Mouse (Mus musculus): ENCODE results near the gene Gm9972. TPM values are rescaled to one million over a fixed set of nuclear protein-coding genes. Genes with fewer than 3 reads are reported as not detected.

Gene Gm9972
- total RNA-seq (2012; rRNA removed) = not detected in 2 replicates

DNA sequence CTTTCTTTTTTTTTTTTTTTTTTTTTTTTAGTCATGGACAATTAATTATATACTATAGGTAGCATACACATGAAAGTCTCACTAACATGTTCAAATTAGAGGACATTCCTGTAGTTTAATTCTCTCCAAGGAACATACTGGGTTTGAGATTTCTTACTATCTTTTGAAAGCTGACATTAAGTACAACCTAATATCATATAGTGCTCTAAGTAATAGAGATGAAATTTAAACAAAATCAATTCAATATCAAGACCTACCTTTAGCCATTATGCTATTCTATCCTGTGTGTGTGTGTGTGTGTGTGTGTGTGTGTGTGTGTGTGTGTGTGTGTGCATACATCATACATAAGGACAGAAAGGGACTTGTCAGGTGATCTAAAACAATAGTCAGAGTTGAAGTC, at the start of gene Gm9972:
TSS of gene Gm9972 (plus strand) at position 301 of the 400 bp plus-strand sequence.
- in situ Hi-C loops (cut with MboI; ENCODE audit: low sequenced_read_pairs in 2 of 2, unreplicated experiment in 2 of 2) = no loop called here
- Histone ChIP-seq H3K36me3 (ENCODE audit: control insufficient read depth, insufficient read depth, low read length, poor library complexity, severe bottlenecking) (no peaks in the 10 kb centered on the region), H3K9ac (ENCODE audit: insufficient read depth, low read depth, low read length, poor library complexity, severe bottlenecking) (no peak within 1 kb of the TSS), H3K9me3 (ENCODE audit: control insufficient read depth, insufficient read depth, low read depth, low read length) (no peaks in the 10 kb centered on the region), H3K27ac (ENCODE audit: insufficient read depth, low read depth, low read length, poor library complexity, severe bottlenecking) (no peak within 1 kb of the TSS), H3K4me3 (ENCODE audit: insufficient read depth in 1 of 2, low read depth in 1 of 2, low read length in 2 of 2, poor library complexity in 1 of 2, severe bottlenecking in 1 of 2) (no peak within 1 kb of the TSS), H3K4me1 (ENCODE audit: control insufficient read depth in 2 of 2, insufficient read depth in 2 of 2, low read length in 2 of 2, poor library complexity in 1 of 2) (peaks cover 0 to 1% of the 10 kb centered on the region in 2 experiments; a peak in 1 of 4 replicates)
- DNase-seq (ENCODE audit: low read depth, low spot score) = no peak
- no peak for TF ChIP-seq ZC3H11A (IDR thresholded peaks at IDR 0.05; ENCODE audit: borderline replicate concordance, low read depth, low read length)

GRCm38 (mm10) chr11:42999188-42999587, 36.4 kb upstream of the Gm9972 start:
- Histone ChIP-seq H3K9me3 (ENCODE audit: control insufficient read depth, insufficient read depth, low read depth, low read length) (no peaks in the 10 kb centered on the region), H3K36me3 (ENCODE audit: control insufficient read depth, insufficient read depth, low read length, poor library complexity, severe bottlenecking) (no peaks in the 10 kb centered on the region), H3K4me1 (ENCODE audit: control insufficient read depth in 2 of 2, insufficient read depth in 2 of 2, low read length in 2 of 2, poor library complexity in 1 of 2) (no peaks in the 10 kb centered on the region), H3K9ac (ENCODE audit: insufficient read depth, low read depth, low read length, poor library complexity, severe bottlenecking) (no peak overlapping the region), H3K4me3 (ENCODE audit: insufficient read depth in 1 of 2, low read depth in 1 of 2, low read length in 2 of 2, poor library complexity in 1 of 2, severe bottlenecking in 1 of 2) (no peak overlapping the region), H3K27ac (ENCODE audit: insufficient read depth, low read depth, low read length, poor library complexity, severe bottlenecking) (no peak overlapping the region)
- no peak for TF ChIP-seq MAFK (IDR thresholded peaks at IDR 0.05; ENCODE audit: insufficient read depth, low read depth, low read length)
- no peak for TF ChIP-seq ZNF384 (IDR thresholded peaks at IDR 0.05; ENCODE audit: low read depth, low read length)
- peak; percentile 63; the same call in 1 of the 2 replicates for TF ChIP-seq ZC3H11A (IDR thresholded peaks at IDR 0.05; ENCODE audit: borderline replicate concordance, low read depth, low read length)
- no peak for TF ChIP-seq CHD2 (IDR thresholded peaks at IDR 0.05; ENCODE audit: low read depth, low read length)
- TF ChIP-seq HCFC1 (IDR thresholded peaks at IDR 0.05; ENCODE audit: borderline replicate concordance, insufficient read depth, low read length) = no peak
- peak; percentile 19 for DNase-seq (ENCODE audit: low read depth, low spot score)
- in situ Hi-C loops (cut with MboI; ENCODE audit: low sequenced_read_pairs in 2 of 2, unreplicated experiment in 2 of 2) = no loop called here

DNA sequence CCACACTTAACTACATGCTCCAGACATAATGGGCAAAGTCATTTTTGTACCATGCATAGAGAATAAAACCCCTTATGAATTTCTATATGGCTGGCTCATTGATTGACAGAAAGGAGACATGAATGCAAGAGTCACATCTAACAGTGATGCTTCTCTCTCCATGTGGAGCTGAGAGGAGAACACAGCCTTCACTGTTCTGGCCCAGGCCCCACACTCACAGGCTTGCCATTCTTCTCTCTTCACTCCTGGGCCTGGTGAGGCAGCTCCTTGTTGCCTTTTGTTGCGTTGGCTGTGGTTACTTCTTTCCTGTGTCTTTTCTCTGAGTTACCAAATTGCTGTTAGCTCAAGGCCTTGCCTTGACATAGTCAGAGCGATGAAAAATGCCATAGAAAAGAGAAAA, 23.6 kb upstream of the Gm9972 start:
- Histone ChIP-seq H3K9ac (ENCODE audit: insufficient read depth, low read depth, low read length, poor library complexity, severe bottlenecking) (no peak overlapping the region), H3K9me3 (ENCODE audit: control insufficient read depth, insufficient read depth, low read depth, low read length) (no peaks in the 10 kb centered on the region), H3K4me3 (ENCODE audit: insufficient read depth in 1 of 2, low read depth in 1 of 2, low read length in 2 of 2, poor library complexity in 1 of 2, severe bottlenecking in 1 of 2) (no peak overlapping the region), H3K27ac (ENCODE audit: insufficient read depth, low read depth, low read length, poor library complexity, severe bottlenecking) (no peak overlapping the region), H3K36me3 (ENCODE audit: control insufficient read depth, insufficient read depth, low read length, poor library complexity, severe bottlenecking) (no peaks in the 10 kb centered on the region), H3K4me1 (ENCODE audit: control insufficient read depth in 2 of 2, insufficient read depth in 2 of 2, low read length in 2 of 2, poor library complexity in 1 of 2) (no peaks in the 10 kb centered on the region)
- TF ChIP-seq ZC3H11A (IDR thresholded peaks at IDR 0.05; ENCODE audit: borderline replicate concordance, low read depth, low read length) (no peak), MAFK (IDR thresholded peaks at IDR 0.05; ENCODE audit: insufficient read depth, low read depth, low read length) (no peak), HCFC1 (IDR thresholded peaks at IDR 0.05; ENCODE audit: borderline replicate concordance, insufficient read depth, low read length) (no peak), CHD2 (IDR thresholded peaks at IDR 0.05; ENCODE audit: low read depth, low read length) (no peak), ZNF384 (IDR thresholded peaks at IDR 0.05; ENCODE audit: low read depth, low read length) (no peak)
- in situ Hi-C loops (cut with MboI; ENCODE audit: low sequenced_read_pairs in 2 of 2, unreplicated experiment in 2 of 2) = no loop called here
- DNase-seq (ENCODE audit: low read depth, low spot score) = no peak

- DNase-seq (ENCODE audit: low read depth, low spot score) = no peak
- H3K4me3 ChIP-seq (ENCODE audit: insufficient read depth in 1 of 2, low read depth in 1 of 2, low read length in 2 of 2, poor library complexity in 1 of 2, severe bottlenecking in 1 of 2) = no peak overlapping the region
- no peak overlapping the region for H3K27ac ChIP-seq (ENCODE audit: insufficient read depth, low read depth, low read length, poor library complexity, severe bottlenecking)
- TF ChIP-seq ZC3H11A (IDR thresholded peaks at IDR 0.05; ENCODE audit: borderline replicate concordance, low read depth, low read length) = no peak
- TF ChIP-seq HCFC1 (IDR thresholded peaks at IDR 0.05; ENCODE audit: borderline replicate concordance, insufficient read depth, low read length) = no peak
- TF ChIP-seq CHD2 (IDR thresholded peaks at IDR 0.05; ENCODE audit: low read depth, low read length) = no peak
- TF ChIP-seq MAFK (IDR thresholded peaks at IDR 0.05; ENCODE audit: insufficient read depth, low read depth, low read length) = no peak
- TF ChIP-seq ZNF384 (IDR thresholded peaks at IDR 0.05; ENCODE audit: low read depth, low read length) = no peak
- H3K9ac ChIP-seq (ENCODE audit: insufficient read depth, low read depth, low read length, poor library complexity, severe bottlenecking) = no peak overlapping the region
- no peaks in the 10 kb centered on the region for H3K4me1 ChIP-seq (ENCODE audit: control insufficient read depth in 2 of 2, insufficient read depth in 2 of 2, low read length in 2 of 2, poor library complexity in 1 of 2)
- in situ Hi-C loops (cut with MboI; ENCODE audit: low sequenced_read_pairs in 2 of 2, unreplicated experiment in 2 of 2) = no loop called here
- no peaks in the 10 kb centered on the region for H3K36me3 ChIP-seq (ENCODE audit: control insufficient read depth, insufficient read depth, low read length, poor library complexity, severe bottlenecking)
- no peaks in the 10 kb centered on the region for H3K9me3 ChIP-seq (ENCODE audit: control insufficient read depth, insufficient read depth, low read depth, low read length)
These were observed 22.6 kb upstream of the Gm9972 start for GRCm38 (mm10) chr11:43012980-43013379.

DNA sequence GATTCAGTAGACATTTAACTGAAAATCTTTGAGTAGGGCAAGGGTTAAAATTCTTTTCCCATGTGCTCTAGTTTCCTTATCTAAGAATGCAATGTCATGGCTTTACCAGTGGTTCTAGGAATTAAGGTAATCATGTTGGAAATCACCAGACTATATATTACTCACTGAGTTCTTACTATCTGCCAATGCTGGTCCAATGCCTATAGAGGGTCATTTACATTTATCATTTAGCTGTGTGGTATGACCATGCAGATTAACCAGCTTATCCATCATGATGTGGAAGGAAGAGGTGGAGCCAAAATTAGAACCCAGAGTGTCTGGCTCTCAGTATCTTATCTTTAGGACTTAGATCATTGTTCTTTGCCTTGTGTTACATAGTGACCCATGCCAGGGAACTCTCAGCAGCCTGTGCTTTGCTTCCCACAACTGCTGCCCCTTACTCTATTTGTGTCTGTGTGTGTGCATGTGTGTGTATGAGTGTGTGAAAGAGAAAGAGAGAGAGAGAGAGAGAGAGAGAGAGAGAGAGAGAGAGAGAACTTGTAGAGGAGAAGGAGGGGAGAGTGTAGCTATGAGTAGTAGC, 12.3 kb upstream of the Gm9972 start:
- no peaks in the 10 kb centered on the region for H3K36me3 ChIP-seq (ENCODE audit: control insufficient read depth, insufficient read depth, low read length, poor library complexity, severe bottlenecking)
- H3K9me3 ChIP-seq (ENCODE audit: control insufficient read depth, insufficient read depth, low read depth, low read length) = no peaks in the 10 kb centered on the region
- H3K27ac ChIP-seq (ENCODE audit: insufficient read depth, low read depth, low read length, poor library complexity, severe bottlenecking) = no peak overlapping the region
- no peaks in the 10 kb centered on the region for H3K4me1 ChIP-seq (ENCODE audit: control insufficient read depth in 2 of 2, insufficient read depth in 2 of 2, low read length in 2 of 2, poor library complexity in 1 of 2)
- H3K9ac ChIP-seq (ENCODE audit: insufficient read depth, low read depth, low read length, poor library complexity, severe bottlenecking) = no peak overlapping the region
- no peak for DNase-seq (ENCODE audit: low read depth, low spot score)
- in situ Hi-C loops (cut with MboI; ENCODE audit: low sequenced_read_pairs in 2 of 2, unreplicated experiment in 2 of 2) = no loop called here
- TF ChIP-seq ZNF384 (IDR thresholded peaks at IDR 0.05; ENCODE audit: low read depth, low read length) = no peak
- TF ChIP-seq CHD2 (IDR thresholded peaks at IDR 0.05; ENCODE audit: low read depth, low read length) = no peak
- no peak for TF ChIP-seq MAFK (IDR thresholded peaks at IDR 0.05; ENCODE audit: insufficient read depth, low read depth, low read length)
- TF ChIP-seq ZC3H11A (IDR thresholded peaks at IDR 0.05; ENCODE audit: borderline replicate concordance, low read depth, low read length) = no peak
- no peak for TF ChIP-seq HCFC1 (IDR thresholded peaks at IDR 0.05; ENCODE audit: borderline replicate concordance, insufficient read depth, low read length)
- H3K4me3 ChIP-seq (ENCODE audit: insufficient read depth in 1 of 2, low read depth in 1 of 2, low read length in 2 of 2, poor library complexity in 1 of 2, severe bottlenecking in 1 of 2) = no peak overlapping the region

Measured in ES-E14 (cell line).